Mouse (Mus musculus) small intestine, adult 2 months (tissue): ENCODE data around the gene Cand2. TPM values are rescaled to one million over a fixed set of nuclear protein-coding genes. Genes with fewer than 3 reads are reported as not detected.

ENCODE experiments used
- H3K27ac ChIP-seq: fragments of 200-500 bp; 2 replicates; pipeline ENCODE4 v1.5.1; 2012; ENCODE audit warnings: low read depth, low read length, control low read depth, inconsistent platforms; ENCODE audit not compliant: insufficient read depth
- H3K27me3 ChIP-seq: fragments of 200-500 bp; 2 replicates; pipeline ENCODE4 v1.6.1; 2012; ENCODE audit warnings: mild to moderate bottlenecking, moderate library complexity, low read length, inconsistent platforms; ENCODE audit not compliant: control insufficient read depth, insufficient read depth
- H3K36me3 ChIP-seq: fragments of 200-500 bp; 2 replicates; pipeline ENCODE4 v1.6.1; 2012; ENCODE audit warnings: mild to moderate bottlenecking, low read length, control low read depth, inconsistent platforms; ENCODE audit not compliant: control insufficient read depth, insufficient read depth
- H3K4me1 ChIP-seq: fragments of 200-500 bp; 2 replicates; pipeline ENCODE4 v1.6.1; 2012; ENCODE audit warnings: low read length, inconsistent platforms, mixed read lengths; ENCODE audit not compliant: control insufficient read depth, insufficient read depth, insufficient read length
- H3K4me3 ChIP-seq: fragments of 200-500 bp; 2 replicates; pipeline ENCODE4 v1.5.1; 2012; ENCODE audit warnings: low read depth, mild to moderate bottlenecking, control low read depth, inconsistent platforms, low read length, moderate library complexity
- CTCF ChIP-seq: fragments of 200-500 bp; IDR thresholded peaks from 2 replicates; pipeline ENCODE4 v1.5.1; 2012; ENCODE audit warnings: low read depth, mild to moderate bottlenecking, control low read depth, inconsistent platforms, low read length, moderate library complexity, mixed read lengths; ENCODE audit not compliant: insufficient replicate concordance, insufficient read length; ENCODE audit errors: extremely low read depth
- POLR2A ChIP-seq: fragments of 200-500 bp; IDR thresholded peaks from 2 replicates; pipeline ENCODE4 v1.6.1; 2012; ENCODE audit warnings: low read depth, mild to moderate bottlenecking, control low read depth, inconsistent platforms, low read length, moderate library complexity
- WGBS: fragments of 180-500 bp; shearing (Covaris S2); methylation state at CpG from one replicate; pipeline ENCODE4 v1.1.7; 2018; 5-methylcytosine and 5-hydroxymethylcytosine counted together
- polyA plus RNA-seq: library from polyadenylated mRNA; depleted of rRNA; stranded (reverse); fragments of >200 nt; gene quantifications from 2 replicates; pipeline ENCODE4 v1.2.3, GENCODE M21; 2012

Cand2 gene
- polyA plus RNA-seq, 1 experiment = 3.4 TPM

DNA sequence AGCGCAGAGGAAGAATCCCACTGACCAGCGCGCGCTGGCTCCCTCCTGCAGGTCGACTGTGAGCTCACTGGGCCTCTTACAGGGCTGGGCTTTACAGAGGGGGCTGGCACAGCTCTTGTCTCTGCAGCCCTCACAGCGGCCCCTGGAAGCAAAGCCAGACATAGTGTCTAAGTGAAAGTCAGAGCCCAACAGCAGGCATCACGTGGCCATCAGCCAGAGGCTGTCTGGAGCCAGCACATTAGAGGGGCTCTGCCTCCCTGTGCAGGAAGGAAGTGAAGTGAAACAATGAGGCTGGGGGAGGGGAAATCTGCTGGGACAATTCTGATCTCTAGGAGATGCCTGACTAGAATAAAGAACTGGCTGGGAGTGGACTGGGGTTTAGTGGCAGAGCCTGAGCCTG is 10.2 kb upstream of the Cand2 start:
- no peak overlapping the region for H3K4me3 ChIP-seq
- H3K36me3 ChIP-seq = no peaks in the 10 kb centered on the region
- H3K27ac ChIP-seq = no peak overlapping the region
- WGBS = 43% methylated on average over 7 of the region's 7 CpGs
- TF ChIP-seq CTCF = no peak
- TF ChIP-seq POLR2A = no peak
- H3K27me3 ChIP-seq = no peaks in the 10 kb centered on the region
- H3K4me1 ChIP-seq = peaks cover 5% of the 10 kb centered on the region; the same call in 1 of the 2 replicates

DNA sequence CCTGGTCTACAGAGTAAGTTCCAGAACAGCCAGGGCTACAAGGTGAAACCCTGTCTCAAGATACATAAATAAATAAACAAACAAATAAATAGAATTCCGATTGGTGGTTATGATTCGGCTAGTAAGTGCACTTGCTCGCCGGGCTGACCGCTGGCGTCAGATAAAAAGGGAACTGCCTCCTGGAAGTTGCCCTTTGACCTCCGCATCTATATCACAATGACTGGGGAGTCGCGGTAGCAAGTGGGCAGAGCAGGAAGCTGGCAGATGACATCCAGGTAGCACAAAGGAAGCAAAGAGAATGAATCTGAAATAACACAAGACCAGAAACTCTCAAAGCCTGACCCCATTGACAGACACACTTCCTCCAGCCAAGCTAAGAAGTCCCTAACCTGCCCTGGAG is 7.0 kb upstream of the Cand2 start:
- 33% methylated on average over 9 of the region's 9 CpGs for WGBS

DNA sequence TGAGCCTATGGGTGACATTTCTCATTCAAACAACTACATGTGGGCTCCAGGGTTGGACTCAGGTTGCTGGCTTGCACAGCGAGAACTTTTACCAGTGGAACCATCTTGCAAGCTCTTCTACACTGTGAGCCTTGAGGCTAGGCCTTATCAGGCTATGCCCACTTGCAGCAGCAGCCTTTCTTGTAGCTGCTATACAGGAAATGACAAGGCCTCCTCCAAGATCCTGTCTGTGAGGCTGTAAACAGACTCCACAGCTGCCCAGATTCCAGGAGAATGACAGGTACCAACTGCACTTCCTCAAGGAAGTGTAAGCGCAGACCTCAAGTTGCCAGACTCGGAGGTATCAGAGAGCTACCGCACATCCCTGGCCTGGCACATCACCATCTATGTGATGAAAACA is 6.1 kb upstream of the Cand2 start:
- H3K4me1 ChIP-seq = peaks cover 7% of the 10 kb centered on the region
- no peaks in the 10 kb centered on the region for H3K27me3 ChIP-seq
- H3K27ac ChIP-seq = no peak overlapping the region
- H3K36me3 ChIP-seq = no peaks in the 10 kb centered on the region
- H3K4me3 ChIP-seq = no peak overlapping the region
- WGBS = 80% methylated on average over 4 of the region's 4 CpGs
- TF ChIP-seq POLR2A = no peak

More for the DNA sequence above, 7.0 kb upstream of the Cand2 start:
- no peak overlapping the region for H3K4me3 ChIP-seq
- no peak overlapping the region for H3K27ac ChIP-seq
- TF ChIP-seq CTCF (no peak), POLR2A (no peak)
- peaks cover 7% of the 10 kb centered on the region for H3K4me1 ChIP-seq
- H3K27me3 ChIP-seq = no peaks in the 10 kb centered on the region
- H3K36me3 ChIP-seq = no peaks in the 10 kb centered on the region

DNA sequence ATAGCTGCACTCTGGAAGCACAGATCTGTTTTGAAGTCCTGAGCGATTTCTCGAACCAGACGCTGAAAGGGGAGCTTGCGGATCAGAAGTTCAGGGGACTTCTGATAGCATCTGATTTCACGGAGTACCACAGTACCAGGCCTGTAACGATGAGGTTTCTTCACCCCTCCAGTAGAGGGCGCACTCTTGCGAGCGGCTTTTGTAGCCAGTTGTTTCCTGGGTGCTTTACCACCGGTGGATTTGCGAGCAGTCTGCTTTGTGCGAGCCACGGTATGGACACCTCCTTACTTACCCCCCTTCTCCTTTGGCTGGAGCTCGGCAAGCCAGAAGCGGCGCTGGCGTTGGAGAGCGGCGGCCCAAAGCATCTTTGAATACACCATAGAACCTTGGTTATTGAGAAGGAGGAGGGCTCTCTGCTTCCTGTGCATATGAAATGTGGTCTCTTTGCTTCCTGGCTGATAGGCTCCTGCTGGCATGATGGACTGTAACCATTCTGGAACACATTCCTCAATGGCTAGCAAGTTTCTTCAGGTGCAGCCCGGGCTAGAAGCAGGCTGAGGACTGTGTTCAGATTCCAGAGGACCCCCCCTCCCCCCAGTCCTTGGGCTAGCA is 4.2 kb upstream of the Cand2 start:
- peak; percentile 37; the same call in 1 of the 2 replicates for TF ChIP-seq CTCF
- no peak for TF ChIP-seq POLR2A
- no peaks in the 10 kb centered on the region for H3K36me3 ChIP-seq
- WGBS = 84% methylated on average over 20 of the region's 20 CpGs
- no peak overlapping the region for H3K4me3 ChIP-seq
- H3K27ac ChIP-seq = peak overlapping the region; percentile 28; the same call in 1 of the 2 replicates
- H3K4me1 ChIP-seq = peaks cover 9% of the 10 kb centered on the region
- no peaks in the 10 kb centered on the region for H3K27me3 ChIP-seq

DNA sequence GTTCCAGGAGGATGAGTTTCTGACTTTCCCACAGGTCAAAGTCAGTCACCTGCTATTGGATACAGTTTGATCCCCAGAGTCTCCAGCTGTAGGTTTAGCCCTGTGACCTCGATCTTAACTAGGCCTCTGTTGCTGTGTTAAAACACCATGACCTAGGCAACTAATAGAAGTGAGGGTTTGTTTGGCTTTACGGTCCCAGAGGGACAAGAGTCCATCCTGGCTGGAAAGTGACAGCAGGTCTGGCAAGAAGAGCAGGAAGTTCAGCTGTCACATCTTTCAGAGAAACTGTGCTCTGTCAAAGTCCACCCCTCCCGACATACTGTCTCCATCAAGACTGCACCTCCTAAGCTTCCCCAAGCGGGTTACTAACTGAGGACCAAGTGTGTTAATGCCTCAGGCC is 3.5 kb upstream of the Cand2 start:
- Histone ChIP-seq H3K4me1 (peaks cover 9% of the 10 kb centered on the region), H3K36me3 (no peaks in the 10 kb centered on the region), H3K4me3 (no peak overlapping the region), H3K27me3 (no peaks in the 10 kb centered on the region), H3K27ac (peak overlapping the region; percentile 28; the same call in 1 of the 2 replicates)
- TF ChIP-seq CTCF = no peak
- TF ChIP-seq POLR2A = no peak
- WGBS = 29% methylated on average over 4 of the region's 4 CpGs

DNA sequence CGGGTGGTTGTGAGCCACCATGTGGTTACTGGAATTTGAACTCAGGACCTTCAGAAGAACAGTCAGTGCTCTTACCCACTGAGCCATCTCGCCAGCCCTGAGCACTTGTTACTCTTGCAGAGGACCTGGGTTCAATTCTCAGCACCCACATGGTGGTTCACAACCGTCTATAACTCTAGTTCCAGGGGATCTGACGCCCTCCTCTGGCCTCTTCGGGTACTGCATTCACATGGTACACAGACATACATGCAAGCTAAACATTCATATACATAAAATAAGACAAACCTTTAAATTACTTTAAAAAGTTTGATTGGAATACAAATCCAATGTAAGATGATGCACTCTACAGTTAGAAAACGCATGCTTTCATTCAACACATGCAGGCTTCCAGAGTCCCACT is 2.1 kb upstream of the Cand2 start:
- no peak for TF ChIP-seq CTCF
- H3K4me1 ChIP-seq = peaks cover 9% of the 10 kb centered on the region
- no peaks in the 10 kb centered on the region for H3K27me3 ChIP-seq
- 77% methylated on average over 6 of the region's 6 CpGs for WGBS
- H3K36me3 ChIP-seq = no peaks in the 10 kb centered on the region
- H3K27ac ChIP-seq = no peak overlapping the region
- no peak overlapping the region for H3K4me3 ChIP-seq

DNA sequence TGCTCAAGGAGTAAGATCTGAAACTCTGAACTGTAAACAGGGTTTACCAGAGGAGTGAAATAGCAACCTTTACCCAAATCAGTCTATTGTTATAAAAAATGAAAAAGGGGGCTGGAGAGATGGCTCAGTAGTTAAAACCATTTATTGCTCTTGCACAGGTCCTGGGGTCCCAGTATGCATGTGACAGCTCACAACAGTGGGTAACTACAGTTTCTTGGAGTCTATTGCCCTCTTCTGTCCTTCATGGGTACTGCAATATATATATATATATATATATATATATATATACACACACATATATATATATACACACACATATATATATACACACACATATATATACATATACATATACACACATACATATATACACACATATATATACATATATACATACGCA is 1.7 kb upstream of the Cand2 start:
- WGBS = 70% methylated on average over 1 of the region's 1 CpGs
- Histone ChIP-seq H3K27me3 (no peaks in the 10 kb centered on the region), H3K36me3 (no peaks in the 10 kb centered on the region), H3K4me3 (no peak overlapping the region), H3K27ac (no peak overlapping the region), H3K4me1 (peaks cover 8% of the 10 kb centered on the region)
- TF ChIP-seq POLR2A (no peak), CTCF (no peak)
